Comparison of ENCODE assay signal across 10 mouse cellular contexts in the genomic region with DNA sequence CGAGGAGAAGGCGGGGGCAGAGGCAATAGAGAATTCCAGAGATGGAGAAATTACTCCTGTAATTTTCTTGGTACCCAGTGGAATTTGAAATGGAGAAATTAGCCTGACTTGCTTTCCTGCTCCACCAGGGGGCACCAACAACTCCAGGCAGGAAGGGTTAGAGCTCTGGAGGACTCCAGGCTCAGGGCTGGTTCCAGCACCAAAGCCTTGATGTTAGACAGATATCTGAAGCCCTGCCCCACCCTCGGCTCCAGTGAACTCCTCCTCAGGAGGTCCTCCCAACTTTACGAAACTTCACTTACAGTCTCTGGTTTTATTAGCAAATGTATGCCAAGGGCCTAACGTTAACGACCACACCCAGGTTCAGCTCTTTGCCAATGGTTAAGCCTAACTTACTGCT. TPM values are rescaled to one million over a fixed set of nuclear protein-coding genes. Genes with fewer than 3 reads are reported as not detected.
DNase-seq lines count a peak whose midpoint lies in the region; ATAC-seq and TF ChIP-seq lines count a peak whose summit lies in the region.
"Had no signal": no experiment of that assay in that cellular context is flagged by ENCODE, and none has a peak within 500 bp of the region (broad histone marks: within the 10 kb centered on the region; RNA-seq: fewer than 3 reads in every experiment).

No protein-coding gene starts in this region.

- H3K9ac ChIP-seq in liver, embryonic 11.5 days (ENCODE audit: low read depth, low read length), result no peak overlapping the region
- no peak overlapping the region for H3K9ac ChIP-seq in embryonic facial prominence, embryonic 14.5 days (ENCODE audit: low read depth, low read length)
- H3K9ac ChIP-seq: embryonic facial prominence, embryonic 12.5 days; midbrain, embryonic 12.5 days had no signal

- no peak for ATAC-seq in liver, embryonic 11.5 days (replicated peaks; ENCODE audit: low FRiP score)
- peak; percentile 79 for ATAC-seq in embryonic facial prominence, embryonic 14.5 days (ENCODE audit: low read depth)

- H3K4me3 ChIP-seq in liver, embryonic 11.5 days (ENCODE audit: low read depth, low read length), result no peak overlapping the region
- no peak overlapping the region for H3K4me3 ChIP-seq in bone marrow, adult 2 months (replicated peaks; ENCODE audit: control insufficient read depth, low read depth, low read length)
- H3K4me3 ChIP-seq in embryonic facial prominence, embryonic 14.5 days (ENCODE audit: low read depth, low read length), result no peak overlapping the region
- H3K4me3 ChIP-seq: embryonic facial prominence, embryonic 12.5 days; midbrain, embryonic 12.5 days had no signal

- DNase-seq in liver, result peak; percentile 62
- no peak for DNase-seq in liver, embryonic 11.5 days (ENCODE audit: low spot score)
- peak; percentile 79 for DNase-seq in embryonic facial prominence, embryonic 14.5 days (ENCODE audit: low spot score)
- peak; percentile 76 to 80 for DNase-seq in heart, postnatal 14 days
- peak; percentile 56 to 61 for DNase-seq in left cerebral cortex, postnatal 36 days (ENCODE audit: low spot score in 2 of 2)
- DNase-seq in ovary, postnatal 10 days (ENCODE audit: low spot score), result peak; percentile 33
- peak; percentile 68 for DNase-seq in urinary bladder, postnatal 14 days (ENCODE audit: low spot score)

- H3K4me2 ChIP-seq in liver, embryonic 11.5 days, result no peak overlapping the region
- H3K4me2 ChIP-seq in embryonic facial prominence, embryonic 14.5 days (ENCODE audit: low read depth, low read length), result no peak overlapping the region
- H3K4me2 ChIP-seq: embryonic facial prominence, embryonic 12.5 days; midbrain, embryonic 12.5 days had no signal

- no peak for TF ChIP-seq POLR2A in bone marrow, adult 2 months (IDR thresholded peaks at IDR 0.05; ENCODE audit: borderline replicate concordance, control insufficient read depth, low read depth, low read length)

- TF ChIP-seq CTCF in bone marrow, adult 2 months (IDR thresholded peaks at IDR 0.05; ENCODE audit: control insufficient read depth, insufficient read depth, low read length), result peak; percentile 51

- H3K27me3 ChIP-seq in liver, embryonic 11.5 days (replicated peaks; ENCODE audit: control insufficient read depth, insufficient read depth, low read length), result no peaks in the 10 kb centered on the region
- no peaks in the 10 kb centered on the region for H3K27me3 ChIP-seq in embryonic facial prominence, embryonic 14.5 days (replicated peaks; ENCODE audit: control insufficient read depth, insufficient read depth, low read length)
- H3K27me3 ChIP-seq: embryonic facial prominence, embryonic 12.5 days had no signal

- no peaks in the 10 kb centered on the region for H3K36me3 ChIP-seq in liver, embryonic 11.5 days (ENCODE audit: control insufficient read depth, insufficient read depth, low read length)
- peaks cover 33% of the 10 kb centered on the region for H3K36me3 ChIP-seq in embryonic facial prominence, embryonic 14.5 days (ENCODE audit: control insufficient read depth, insufficient read depth, low read length)

- intact Hi-C loops in heart, postnatal 14 days (cut with DNase I), result loop anchor here (1.0 to 5.0 kb wide), 2 partner anchors 52 to 191 kb away; no protein-coding TSS in a partner anchor
- intact Hi-C loops in left cerebral cortex, postnatal 36 days (cut with DNase I), result loop anchor here (5.0 kb wide), 1 partner anchor 51 kb away; the partner anchor contains the start of gene Atp9a

- no peaks in the 10 kb centered on the region for H3K4me1 ChIP-seq in liver, embryonic 11.5 days (replicated peaks; ENCODE audit: control insufficient read depth, insufficient read depth, low read length)
- no peaks in the 10 kb centered on the region for H3K4me1 ChIP-seq in bone marrow, adult 2 months (ENCODE audit: control insufficient read depth, insufficient read depth, low read length)
- peaks cover 8% of the 10 kb centered on the region; the same call in 1 of the 2 replicates for H3K4me1 ChIP-seq in embryonic facial prominence, embryonic 14.5 days (ENCODE audit: control insufficient read depth, insufficient read depth, low read length)

- H3K27ac ChIP-seq in liver, embryonic 11.5 days (ENCODE audit: low read depth, low read length), result no peak overlapping the region
- H3K27ac ChIP-seq in bone marrow, adult 2 months (ENCODE audit: control insufficient read depth, insufficient read depth, low read depth, low read length, poor library complexity), result no peak overlapping the region
- H3K27ac ChIP-seq in embryonic facial prominence, embryonic 14.5 days (replicated peaks; ENCODE audit: low read depth, low read length), result no peak overlapping the region
- H3K27ac ChIP-seq: embryonic facial prominence, embryonic 12.5 days; midbrain, embryonic 12.5 days had no signal

- H3K9me3 ChIP-seq in liver, embryonic 11.5 days (ENCODE audit: control insufficient read depth, low read length), result no peaks in the 10 kb centered on the region
- no peaks in the 10 kb centered on the region for H3K9me3 ChIP-seq in embryonic facial prominence, embryonic 14.5 days (ENCODE audit: control insufficient read depth, low read length)
- H3K9me3 ChIP-seq: embryonic facial prominence, embryonic 12.5 days; midbrain, embryonic 12.5 days had no signal

- 46% methylated on average over 6 of the region's 6 CpGs for WGBS in liver, embryonic 11.5 days
- WGBS in bone marrow, adult 2 months, result 45% methylated on average over 6 of the region's 6 CpGs
- WGBS in embryonic facial prominence, embryonic 14.5 days, result 46% methylated on average over 5 of the region's 6 CpGs

RNA-seq across cellular contexts. Expression of gene Atp9a, which starts 50.4 kb away (rescaled TPM):
- 4.4 and 5.5 TPM in 2 replicates for polyA plus RNA-seq in liver, embryonic 11.5 days (2014; fragmentation: Nextera tagmentation; extraction: Ambion mirVana)
- polyA plus RNA-seq in bone marrow, adult 2 months (2011; ENCODE audit: insufficient read depth, insufficient read length, low replicate concordance, missing spikeins), result 1.6 and 2.6 TPM in 2 replicates
- 28.7 and 29.1 TPM in 2 replicates for polyA plus RNA-seq in embryonic facial prominence, embryonic 14.5 days (2014; fragmentation: Nextera tagmentation; extraction: Ambion mirVana)
- 10 to 100 TPM; 45.9 to 46.2 TPM for total RNA-seq in heart, postnatal 14 days (2021)
- total RNA-seq in left cerebral cortex, postnatal 36 days (2021), result 100 to 1,000 TPM; 390 to 450 TPM
